Mouse (Mus musculus) testis, adult 2 months (tissue): ENCODE data around the gene Trpc4ap.

Experiments used
- CTCF ChIP-seq: fragments of 200-500 bp; IDR thresholded peaks from 2 replicates; pipeline ENCODE4 v1.5.1; 2012; ENCODE audit warnings: low read depth, mild to moderate bottlenecking, inconsistent platforms, low read length, moderate library complexity; ENCODE audit not compliant: control insufficient read depth, insufficient read depth, insufficient replicate concordance
- POLR2A ChIP-seq: fragments of 200-500 bp; IDR thresholded peaks from 2 replicates; pipeline ENCODE4 v1.6.1; 2012; ENCODE audit warnings: low read depth, mild to moderate bottlenecking, inconsistent platforms, low read length, moderate library complexity; ENCODE audit not compliant: control insufficient read depth

GRCm38 (mm10) chr2:155611834-155612550 is 80.2 kb downstream of the Trpc4ap start:
- TF ChIP-seq CTCF (no peak), POLR2A (no peak)
